Mouse (Mus musculus): ENCODE measurements around the gene Yae1d1. TPM values are rescaled to one million over a fixed set of nuclear protein-coding genes. Genes with fewer than 3 reads are reported as not detected.

Gene Yae1d1
- polyA plus RNA-seq (2012; rRNA removed) = 11.5 and 12.4 TPM in 2 replicates

GRCm38 (mm10) chr13:17992697-17993514 lies at the start of gene Yae1d1:
TSS of gene Yae1d1 (minus strand) at chr13:17993349.

GRCm38 (mm10) chr13:17944078-17944917 lies 48.9 kb downstream of the Yae1d1 start, which contains the start of gene Rala:
TSS of gene Rala (minus strand) at chr13:17944239.

Other genes with a start within 250 kb of the Yae1d1 start
- gene Cdk13, start 188.3 kb downstream of the Yae1d1 start, polyA plus RNA-seq (2012; rRNA removed) = 10.3 and 11.4 TPM in 2 replicates
- gene Rala, start 49.1 kb downstream of the Yae1d1 start, polyA plus RNA-seq (2012; rRNA removed) = 10.2 and 10.9 TPM in 2 replicates

Data from liver, embryonic 18 days (tissue).